Mouse (Mus musculus): ENCODE results near the gene 4931440F15Rik. TPM values are rescaled to one million over a fixed set of nuclear protein-coding genes. Genes with fewer than 3 reads are reported as not detected.

The 4931440F15Rik gene
- polyA plus RNA-seq, 1 experiment from 2014 or later, result 0.19 TPM

GRCm38 (mm10) chr11:29801432-29802427 lies 23.7 kb downstream of the 4931440F15Rik start:
- H3K4me1 ChIP-seq (replicated peaks), result no peaks in the 10 kb centered on the region
- no peak overlapping the region for H3K4me3 ChIP-seq
- no peak overlapping the region for H3K27ac ChIP-seq (ENCODE audit: poor library complexity, severe bottlenecking)
- no peak overlapping the region for H3K4me2 ChIP-seq
- H3K27me3 ChIP-seq (replicated peaks), result no peaks in the 10 kb centered on the region
- H3K9ac ChIP-seq, result no peak overlapping the region
- no peak for ATAC-seq (ENCODE audit: insufficient number of reproducible peaks, low FRiP score)
- no peaks in the 10 kb centered on the region for H3K9me3 ChIP-seq (replicated peaks)
- H3K36me3 ChIP-seq, result no peaks in the 10 kb centered on the region
- 86% methylated on average over 2 of the region's 2 CpGs for WGBS

- no peak for ATAC-seq (ENCODE audit: insufficient number of reproducible peaks, low FRiP score)
- no peak overlapping the region for H3K4me3 ChIP-seq
- H3K9ac ChIP-seq, result no peak overlapping the region
- peaks cover 5% of the 10 kb centered on the region for H3K4me1 ChIP-seq (replicated peaks)
- no peaks in the 10 kb centered on the region for H3K9me3 ChIP-seq (replicated peaks)
- H3K27me3 ChIP-seq (replicated peaks), result no peaks in the 10 kb centered on the region
- WGBS, result 65% methylated on average over 1 of the region's 1 CpGs
- no peak overlapping the region for H3K27ac ChIP-seq (ENCODE audit: poor library complexity, severe bottlenecking)
- no peaks in the 10 kb centered on the region for H3K36me3 ChIP-seq
- no peak overlapping the region for H3K4me2 ChIP-seq
These were observed 25.6 kb downstream of the 4931440F15Rik start for GRCm38 (mm10) chr11:29799839-29800238.

- WGBS, result 50% methylated on average over 6 of the region's 6 CpGs
- Histone ChIP-seq H3K27me3 (replicated peaks) (no peaks in the 10 kb centered on the region), H3K4me3 (no peak overlapping the region), H3K9me3 (replicated peaks) (no peaks in the 10 kb centered on the region), H3K4me2 (no peak overlapping the region), H3K27ac (ENCODE audit: poor library complexity, severe bottlenecking) (no peak overlapping the region; the same call in none of the 2 replicates), H3K36me3 (no peaks in the 10 kb centered on the region), H3K4me1 (replicated peaks) (peaks cover 18% of the 10 kb centered on the region), H3K9ac (no peak overlapping the region)
- no peak for ATAC-seq (ENCODE audit: insufficient number of reproducible peaks, low FRiP score)
These were observed 30.4 kb downstream of the 4931440F15Rik start for GRCm38 (mm10) chr11:29795106-29795505.

- no peak overlapping the region for H3K4me3 ChIP-seq
- H3K27ac ChIP-seq (ENCODE audit: poor library complexity, severe bottlenecking), result no peak overlapping the region; the same call in 1 of the 2 replicates
- WGBS, result 36% methylated on average over 2 of the region's 2 CpGs
- H3K4me2 ChIP-seq, result no peak overlapping the region; the same call in 1 of the 2 replicates
- H3K9me3 ChIP-seq (replicated peaks), result no peaks in the 10 kb centered on the region
- no peak for ATAC-seq (ENCODE audit: insufficient number of reproducible peaks, low FRiP score)
- peaks cover 18% of the 10 kb centered on the region for H3K4me1 ChIP-seq (replicated peaks)
- H3K27me3 ChIP-seq (replicated peaks), result no peaks in the 10 kb centered on the region
- H3K9ac ChIP-seq, result no peak overlapping the region
- H3K36me3 ChIP-seq, result no peaks in the 10 kb centered on the region
These were observed 31.0 kb downstream of the 4931440F15Rik start for GRCm38 (mm10) chr11:29794475-29794874.

- Histone ChIP-seq H3K27me3 (replicated peaks) (no peaks in the 10 kb centered on the region), H3K9me3 (replicated peaks) (no peaks in the 10 kb centered on the region), H3K9ac (no peak overlapping the region), H3K4me2 (no peak overlapping the region), H3K4me1 (replicated peaks) (peaks cover 22% of the 10 kb centered on the region), H3K27ac (ENCODE audit: poor library complexity, severe bottlenecking) (no peak overlapping the region), H3K36me3 (no peaks in the 10 kb centered on the region), H3K4me3 (no peak overlapping the region)
- no peak for ATAC-seq (ENCODE audit: insufficient number of reproducible peaks, low FRiP score)
- WGBS, result 80% methylated on average over 2 of the region's 2 CpGs
These were observed 34.7 kb downstream of the 4931440F15Rik start for GRCm38 (mm10) chr11:29790796-29791195.

- WGBS, result 72% methylated on average over 6 of the region's 6 CpGs
- Histone ChIP-seq H3K4me2 (no peak overlapping the region), H3K4me1 (replicated peaks) (peaks cover 9% of the 10 kb centered on the region), H3K9ac (no peak overlapping the region), H3K9me3 (replicated peaks) (no peaks in the 10 kb centered on the region), H3K27me3 (replicated peaks) (no peaks in the 10 kb centered on the region), H3K27ac (ENCODE audit: poor library complexity, severe bottlenecking) (no peak overlapping the region), H3K4me3 (no peak overlapping the region), H3K36me3 (no peaks in the 10 kb centered on the region)
- no peak for ATAC-seq (ENCODE audit: insufficient number of reproducible peaks, low FRiP score)
These were observed 36.4 kb downstream of the 4931440F15Rik start for GRCm38 (mm10) chr11:29788921-29789638.

- Histone ChIP-seq H3K4me3 (no peak overlapping the region), H3K36me3 (no peaks in the 10 kb centered on the region), H3K4me1 (replicated peaks) (0 out of 2 replicates have a peak, but pooled peaks cover 3% of the 10 kb centered on the region), H3K9ac (no peak overlapping the region), H3K27ac (ENCODE audit: poor library complexity, severe bottlenecking) (no peak overlapping the region), H3K27me3 (replicated peaks) (no peaks in the 10 kb centered on the region), H3K4me2 (no peak overlapping the region), H3K9me3 (replicated peaks) (no peaks in the 10 kb centered on the region)
- ATAC-seq (ENCODE audit: insufficient number of reproducible peaks, low FRiP score), result no peak
- WGBS, result 41% methylated on average over 1 of the region's 1 CpGs
These were observed 37.0 kb downstream of the 4931440F15Rik start for GRCm38 (mm10) chr11:29788499-29788898.

GRCm38 (mm10) chr11:29787473-29787872 lies 38.0 kb downstream of the 4931440F15Rik start:
- 0 out of 2 replicates have a peak, but pooled peaks cover 6% of the 10 kb centered on the region for H3K4me1 ChIP-seq (replicated peaks)
- no peaks in the 10 kb centered on the region for H3K27me3 ChIP-seq (replicated peaks)
- no peak for ATAC-seq (ENCODE audit: insufficient number of reproducible peaks, low FRiP score)
- 15% methylated on average over 5 of the region's 5 CpGs for WGBS
- H3K27ac ChIP-seq (ENCODE audit: poor library complexity, severe bottlenecking), result no peak overlapping the region
- no peaks in the 10 kb centered on the region for H3K36me3 ChIP-seq
- no peak overlapping the region for H3K9ac ChIP-seq
- no peak overlapping the region for H3K4me2 ChIP-seq
- H3K4me3 ChIP-seq, result no peak overlapping the region
- H3K9me3 ChIP-seq (replicated peaks), result no peaks in the 10 kb centered on the region

GRCm38 (mm10) chr11:29786583-29787219 lies 38.8 kb downstream of the 4931440F15Rik start:
- Histone ChIP-seq H3K27me3 (replicated peaks) (no peaks in the 10 kb centered on the region), H3K4me3 (no peak overlapping the region), H3K9ac (no peak overlapping the region), H3K4me1 (replicated peaks) (0 out of 2 replicates have a peak, but pooled peaks cover 8% of the 10 kb centered on the region), H3K27ac (ENCODE audit: poor library complexity, severe bottlenecking) (no peak overlapping the region), H3K36me3 (no peaks in the 10 kb centered on the region), H3K9me3 (replicated peaks) (no peaks in the 10 kb centered on the region), H3K4me2 (no peak overlapping the region)
- ATAC-seq (ENCODE audit: insufficient number of reproducible peaks, low FRiP score), result no peak
- WGBS, result 80% methylated on average over 6 of the region's 6 CpGs

GRCm38 (mm10) chr11:29779409-29780026 lies 46.0 kb downstream of the 4931440F15Rik start:
- no peak overlapping the region for H3K4me3 ChIP-seq
- 59% methylated on average over 2 of the region's 2 CpGs for WGBS
- no peak for ATAC-seq (ENCODE audit: insufficient number of reproducible peaks, low FRiP score)

More at GRCm38 (mm10) chr11:29779409-29780026, 46.0 kb downstream of the 4931440F15Rik start:
- Histone ChIP-seq H3K4me2 (no peak overlapping the region), H3K9ac (no peak overlapping the region), H3K27me3 (replicated peaks) (no peaks in the 10 kb centered on the region), H3K27ac (ENCODE audit: poor library complexity, severe bottlenecking) (no peak overlapping the region), H3K4me1 (replicated peaks) (peaks cover 22% of the 10 kb centered on the region), H3K9me3 (replicated peaks) (no peaks in the 10 kb centered on the region), H3K36me3 (no peaks in the 10 kb centered on the region)

All from heart, embryonic 12.5 days (tissue).